Mouse (Mus musculus): ENCODE results near the gene Gm14412. TPM values are rescaled to one million over a fixed set of nuclear protein-coding genes. Genes with fewer than 3 reads are reported as not detected.
"Not testable (repeated sequence)": the region's sequence is repeated elsewhere in the genome, so short reads cannot be mapped to it uniquely, and the experiment has no call there.

Gene Gm14412
- polyA plus RNA-seq, 1 experiment from 2014 or later = 0.46 TPM

DNA sequence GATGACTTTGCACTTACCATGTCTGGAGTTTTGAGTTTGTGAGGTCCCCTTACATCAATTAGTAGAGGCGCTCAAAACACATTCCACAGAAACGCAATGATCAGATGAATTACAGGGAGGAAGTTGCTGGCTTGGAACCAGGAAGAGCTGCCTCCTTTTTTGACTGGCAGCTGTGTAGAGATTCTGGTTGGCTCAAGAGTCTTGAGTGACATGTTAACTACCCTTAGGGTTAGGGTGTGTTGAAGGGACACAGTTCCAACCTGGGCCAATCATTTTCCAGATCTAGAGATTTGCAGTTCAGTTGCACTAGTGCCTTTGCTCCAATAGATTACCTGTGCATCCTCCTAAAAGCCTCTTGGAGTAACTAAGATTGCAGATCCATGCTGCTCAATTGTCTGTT lies 51.9 kb downstream of the Gm14412 start:
- not testable (repeated sequence) for H3K27ac ChIP-seq (ENCODE audit: low read length); H3K27me3 ChIP-seq (ENCODE audit: control insufficient read depth, insufficient read depth, low read length); H3K4me3 ChIP-seq (ENCODE audit: low read depth, low read length); ATAC-seq (ENCODE audit: insufficient number of reproducible peaks, insufficient read depth, low FRiP score, low read depth); H3K4me1 ChIP-seq (ENCODE audit: control insufficient read depth, insufficient read depth, low read length); H3K36me3 ChIP-seq (ENCODE audit: control insufficient read depth, insufficient read depth, low read length); H3K4me2 ChIP-seq (replicated peaks; ENCODE audit: low read depth, low read length); H3K9me3 ChIP-seq (ENCODE audit: control insufficient read depth, low read depth, low read length); H3K9ac ChIP-seq (replicated peaks; ENCODE audit: low read depth, low read length)
- WGBS = 80% methylated on average over 2 of the region's 2 CpGs

DNA sequence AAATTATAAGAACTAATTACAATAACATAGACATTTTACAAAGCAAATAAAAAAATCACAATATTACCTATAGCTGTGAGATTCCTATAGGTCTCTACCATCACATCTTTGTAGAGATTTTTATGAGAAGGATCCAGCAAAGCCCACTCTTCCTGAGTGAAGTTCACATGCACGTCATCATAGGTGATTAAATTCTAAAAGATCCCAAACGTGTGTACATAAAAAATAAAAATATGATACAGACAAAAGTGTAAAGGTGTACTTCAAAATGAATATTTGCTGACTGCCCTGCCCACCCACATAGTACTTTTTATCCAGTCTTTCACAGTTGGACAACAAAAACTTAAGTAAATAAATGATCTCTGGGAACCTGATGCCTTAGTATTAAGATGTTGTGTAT lies 57.2 kb downstream of the Gm14412 start, which contains the start of gene Gm14409:
Gene Gm14409, minus strand, starts transcription at position 101 of the 400 bp plus-strand sequence.
- H3K9ac ChIP-seq (replicated peaks; ENCODE audit: low read depth, low read length); H3K27me3 ChIP-seq (ENCODE audit: control insufficient read depth, insufficient read depth, low read length); H3K4me1 ChIP-seq (ENCODE audit: control insufficient read depth, insufficient read depth, low read length); H3K4me2 ChIP-seq (replicated peaks; ENCODE audit: low read depth, low read length); H3K27ac ChIP-seq (ENCODE audit: low read length); H3K4me3 ChIP-seq (ENCODE audit: low read depth, low read length); H3K9me3 ChIP-seq (ENCODE audit: control insufficient read depth, low read depth, low read length); ATAC-seq (ENCODE audit: insufficient number of reproducible peaks, insufficient read depth, low FRiP score, low read depth); H3K36me3 ChIP-seq (ENCODE audit: control insufficient read depth, insufficient read depth, low read length): not testable (repeated sequence)
- no CpG with 5 or more reads among the region's 2 CpGs for WGBS

Other genes with a start within 250 kb of the Gm14412 start
- not detected in 2 replicates for gene Gm14401, start 250.0 kb downstream of the Gm14412 start, polyA plus RNA-seq (2014; fragmentation: Nextera tagmentation; extraction: Ambion mirVana)
- gene Gm14410, start 117.9 kb downstream of the Gm14412 start, polyA plus RNA-seq (2014; fragmentation: Nextera tagmentation; extraction: Ambion mirVana) = 30.4 and 35.7 TPM in 2 replicates
- gene Gm14409, start 57.3 kb downstream of the Gm14412 start, polyA plus RNA-seq (2014; fragmentation: Nextera tagmentation; extraction: Ambion mirVana) = not detected in 2 replicates
- 13.3 and 15.1 TPM in 2 replicates for gene Gm14418, start 74.0 kb upstream of the Gm14412 start, polyA plus RNA-seq (2014; fragmentation: Nextera tagmentation; extraction: Ambion mirVana)
- gene Zfp970, start 140.4 kb upstream of the Gm14412 start, polyA plus RNA-seq (2014; fragmentation: Nextera tagmentation; extraction: Ambion mirVana) = 21.1 and 23.2 TPM in 2 replicates
- gene Gm14403, start 173.9 kb upstream of the Gm14412 start, polyA plus RNA-seq (2014; fragmentation: Nextera tagmentation; extraction: Ambion mirVana) = 8.0 and 8.7 TPM in 2 replicates

Measured in stomach, embryonic 14.5 days (tissue).